Mouse (Mus musculus) liver, adult 2 months (tissue): ENCODE results near the gene Casr. TPM values are rescaled to one million over a fixed set of nuclear protein-coding genes. Genes with fewer than 3 reads are reported as not detected.

Experiments used
- DNase-seq: peaks from one replicate; pipeline ENCODE4 v3.0.0-alpha.2; 2011; ENCODE audit warnings: low read depth, low spot score; ENCODE audit errors: extremely low read depth
- H3K27ac ChIP-seq: fragments of 200-500 bp; replicated peaks from 2 replicates; pipeline ENCODE4 v1.5.1; 2012; ENCODE audit warnings: low read depth, mild to moderate bottlenecking, control low read depth, inconsistent platforms, low read length; ENCODE audit not compliant: insufficient read depth
- H3K27me3 ChIP-seq: fragments of 200-500 bp; 2 replicates; pipeline ENCODE4 v1.6.1; 2012; ENCODE audit warnings: mild to moderate bottlenecking, moderate library complexity, low read length, inconsistent platforms; ENCODE audit not compliant: control insufficient read depth, insufficient read depth
- H3K36me3 ChIP-seq: fragments of 200-500 bp; 2 replicates; pipeline ENCODE4 v1.6.1; 2012; ENCODE audit warnings: low read length, inconsistent platforms; ENCODE audit not compliant: control insufficient read depth, insufficient read depth
- H3K4me1 ChIP-seq: fragments of 200-500 bp; 2 replicates; pipeline ENCODE4 v1.6.1; 2011; ENCODE audit warnings: low read length; ENCODE audit not compliant: control insufficient read depth, insufficient read depth
- H3K4me3 ChIP-seq: fragments of 200-500 bp; 2 replicates; pipeline ENCODE4 v1.5.1; 2011; ENCODE audit warnings: low read depth, mild to moderate bottlenecking, control low read depth, low read length, moderate library complexity; ENCODE audit not compliant: insufficient read depth
- H3K79me2 ChIP-seq: fragments of 200-500 bp; 2 replicates; pipeline ENCODE4 v1.6.1; 2012; ENCODE audit warnings: inconsistent platforms, mild to moderate bottlenecking, low read length, moderate library complexity; ENCODE audit not compliant: control insufficient read depth, insufficient read depth
- H3K9ac ChIP-seq: fragments of 200-500 bp; 2 replicates; pipeline ENCODE4 v1.6.1; 2012; ENCODE audit warnings: low read depth, mild to moderate bottlenecking, control low read depth, inconsistent platforms, low read length
- CTCF ChIP-seq: fragments of 200-500 bp; IDR thresholded peaks from 2 replicates; pipeline ENCODE4 v1.5.1; 2011; ENCODE audit warnings: low read depth, low read length, control low read depth
- POLR2A ChIP-seq: fragments of 200-500 bp; IDR thresholded peaks from 2 replicates; pipeline ENCODE4 v1.6.1; 2011; ENCODE audit warnings: low read length, control low read depth; ENCODE audit not compliant: insufficient read depth; ENCODE audit errors: extremely low read depth
- WGBS: fragments of 180-500 bp; shearing (Covaris S2); methylation state at CpG from one replicate; pipeline ENCODE4 v1.1.7; 2018; 5-methylcytosine and 5-hydroxymethylcytosine counted together
- polyA plus RNA-seq: library from polyadenylated mRNA; depleted of rRNA; stranded (reverse); fragments of >200 nt; gene quantifications from 2 replicates; pipeline ENCODE4 v1.2.3, GENCODE M21; 2012
- total RNA-seq: library from RNA; depleted of rRNA; stranded (reverse); fragments of >200 nt; gene quantifications from 2 replicates; pipeline ENCODE4 v1.2.3, GENCODE M21; 2014

Gene Casr
- total and polyA plus RNA-seq, 2 experiments: not detected

DNA sequence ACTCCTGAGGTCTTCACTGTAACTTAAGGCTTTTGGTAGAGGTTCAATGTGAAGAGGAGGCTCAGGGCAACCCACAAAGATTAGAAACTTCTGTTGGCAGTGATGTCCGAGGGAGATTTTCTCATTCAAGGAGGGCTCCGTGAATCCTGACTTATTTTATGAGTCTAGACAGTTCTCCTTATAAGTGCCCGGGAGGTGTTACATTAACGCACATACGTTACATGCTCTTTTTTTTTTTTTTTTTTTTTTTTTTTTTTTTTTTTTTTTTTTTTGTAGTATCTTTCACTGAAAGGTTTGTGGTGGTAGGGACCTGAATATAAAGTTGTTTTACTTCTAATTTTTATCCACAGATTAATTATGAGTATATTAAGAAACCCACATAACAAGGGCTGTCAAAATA lies 54.6 kb downstream of the Casr start:
- WGBS: 91% methylated on average over 5 of the region's 5 CpGs
- H3K27ac ChIP-seq: no peak overlapping the region
- H3K9ac ChIP-seq: no peak overlapping the region
- no peak for DNase-seq
- TF ChIP-seq CTCF: no peak
- no peak for TF ChIP-seq POLR2A
- no peaks in the 10 kb centered on the region for H3K36me3 ChIP-seq
- H3K79me2 ChIP-seq: no peaks in the 10 kb centered on the region
- no peak overlapping the region for H3K4me3 ChIP-seq
- H3K4me1 ChIP-seq: no peaks in the 10 kb centered on the region
- no peaks in the 10 kb centered on the region for H3K27me3 ChIP-seq

DNA sequence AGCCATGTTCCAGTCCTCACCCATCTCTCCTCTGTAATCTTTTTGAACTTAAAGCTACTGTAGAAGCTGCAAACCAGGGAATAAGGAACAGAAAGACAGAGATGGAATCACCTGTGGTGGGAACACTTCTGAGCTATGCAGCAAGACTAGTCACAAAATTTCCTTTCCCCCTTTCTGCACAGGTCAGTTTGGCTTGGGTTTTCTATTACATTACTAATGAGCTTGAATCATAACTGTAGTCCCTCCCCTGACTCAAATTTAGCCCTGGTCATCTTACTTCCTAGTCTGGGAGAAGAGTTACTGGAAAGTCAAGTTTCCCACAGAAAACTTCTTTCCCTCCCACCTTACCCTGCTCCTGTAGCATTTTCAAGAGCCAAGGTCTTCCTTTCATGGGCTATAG lies 55.1 kb downstream of the Casr start:
- DNase-seq: no peak

DNA sequence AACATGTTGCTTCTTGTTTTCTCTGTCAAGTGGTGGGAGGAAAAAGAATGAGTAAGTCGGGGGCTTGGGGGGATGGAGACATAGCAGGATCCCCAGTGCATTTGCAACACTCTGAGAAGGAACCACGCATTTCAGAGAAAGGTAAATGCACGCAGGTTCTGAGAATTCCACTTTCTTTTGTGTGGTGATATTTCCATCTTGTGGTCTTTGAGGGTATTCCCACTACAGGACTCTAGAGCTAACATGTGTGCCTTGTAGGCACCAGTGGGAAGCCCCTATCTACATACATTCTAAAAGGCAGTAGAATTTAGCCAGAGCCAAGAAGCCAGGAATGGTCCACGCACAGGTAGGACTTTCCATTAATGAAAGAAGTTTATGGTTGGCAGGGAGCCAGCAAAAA lies 56.0 kb downstream of the Casr start:
- 58% methylated on average over 4 of the region's 4 CpGs for WGBS
- no peak overlapping the region for H3K9ac ChIP-seq
- H3K79me2 ChIP-seq: no peaks in the 10 kb centered on the region
- no peaks in the 10 kb centered on the region for H3K36me3 ChIP-seq
- no peaks in the 10 kb centered on the region for H3K4me1 ChIP-seq
- no peak overlapping the region for H3K27ac ChIP-seq
- DNase-seq: no peak
- no peaks in the 10 kb centered on the region for H3K27me3 ChIP-seq
- H3K4me3 ChIP-seq: no peak overlapping the region
- no peak for TF ChIP-seq POLR2A

More for the DNA sequence above, 55.1 kb downstream of the Casr start:
- no peak overlapping the region for H3K4me3 ChIP-seq
- H3K9ac ChIP-seq: no peak overlapping the region
- H3K4me1 ChIP-seq: no peaks in the 10 kb centered on the region
- no peak overlapping the region for H3K27ac ChIP-seq
- no peaks in the 10 kb centered on the region for H3K36me3 ChIP-seq
- no peak for TF ChIP-seq CTCF
- TF ChIP-seq POLR2A: no peak
- no peaks in the 10 kb centered on the region for H3K79me2 ChIP-seq
- H3K27me3 ChIP-seq: no peaks in the 10 kb centered on the region

GRCm38 (mm10) chr16:36505134-36505533 lies 56.8 kb downstream of the Casr start:
- no peak overlapping the region for H3K4me3 ChIP-seq
- 83% methylated on average over 3 of the region's 3 CpGs for WGBS

DNA sequence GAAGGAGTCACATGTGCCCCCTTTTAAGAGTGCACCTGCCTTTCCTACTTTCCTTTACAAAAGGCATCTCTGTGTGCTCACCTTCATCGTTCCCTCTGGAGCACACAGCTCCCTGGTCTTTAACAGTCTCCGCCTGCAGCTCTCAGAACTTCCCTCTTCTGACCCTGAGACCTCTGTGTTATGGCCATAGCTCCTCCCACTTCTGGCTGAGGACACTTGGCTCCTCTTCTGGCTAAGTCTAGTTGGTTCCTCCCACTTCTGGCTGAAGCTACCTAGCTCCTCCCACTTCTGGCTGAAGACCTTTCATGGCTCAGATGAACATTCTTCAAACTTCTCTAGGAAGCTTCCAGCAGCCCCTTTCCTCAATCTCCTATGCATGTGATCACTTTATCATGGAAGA lies 59.7 kb downstream of the Casr start:
- Histone ChIP-seq H3K9ac (no peak overlapping the region), H3K4me1 (no peaks in the 10 kb centered on the region), H3K27me3 (no peaks in the 10 kb centered on the region), H3K27ac (no peak overlapping the region), H3K4me3 (no peak overlapping the region), H3K79me2 (no peaks in the 10 kb centered on the region), H3K36me3 (no peaks in the 10 kb centered on the region)
- no peak for TF ChIP-seq POLR2A
- TF ChIP-seq CTCF: no peak
- WGBS: 50% methylated on average over 2 of the region's 2 CpGs
- DNase-seq: peak; percentile 58

More at GRCm38 (mm10) chr16:36505134-36505533, 56.8 kb downstream of the Casr start:
- no peak for DNase-seq
- H3K79me2 ChIP-seq: no peaks in the 10 kb centered on the region
- no peak overlapping the region for H3K27ac ChIP-seq
- H3K36me3 ChIP-seq: no peaks in the 10 kb centered on the region
- H3K4me1 ChIP-seq: no peaks in the 10 kb centered on the region
- no peaks in the 10 kb centered on the region for H3K27me3 ChIP-seq
- no peak overlapping the region for H3K9ac ChIP-seq
- TF ChIP-seq POLR2A (no peak), CTCF (no peak)

DNA sequence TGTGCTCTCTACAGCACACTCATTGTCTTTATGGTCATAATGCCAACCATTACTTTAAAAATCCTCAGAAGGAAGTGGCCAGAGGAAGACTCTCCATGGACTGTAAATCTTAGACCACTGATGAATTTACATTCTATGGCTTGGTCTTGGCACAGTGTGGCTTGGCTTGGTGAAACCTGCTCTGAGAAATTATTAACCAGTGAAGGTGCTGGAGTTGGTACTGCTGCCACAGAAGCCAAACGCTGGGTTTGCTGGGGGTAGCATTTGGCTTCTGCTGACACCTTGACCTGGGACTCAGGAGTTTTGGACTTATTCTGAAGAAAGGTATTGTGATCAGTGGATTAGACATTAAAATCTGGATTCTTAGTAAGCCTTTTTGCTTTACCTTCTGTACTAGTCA lies 69.5 kb downstream of the Casr start:
- TF ChIP-seq POLR2A (no peak), CTCF (no peak)
- peak; percentile 5 for DNase-seq

More for the DNA sequence above, 69.5 kb downstream of the Casr start:
- Histone ChIP-seq H3K27me3 (no peaks in the 10 kb centered on the region), H3K4me3 (no peak overlapping the region), H3K27ac (no peak overlapping the region), H3K4me1 (no peaks in the 10 kb centered on the region), H3K36me3 (no peaks in the 10 kb centered on the region), H3K79me2 (no peaks in the 10 kb centered on the region), H3K9ac (no peak overlapping the region)
- WGBS: 16% methylated on average over 1 of the region's 1 CpGs
